Mouse (Mus musculus) embryo, embryonic 9.5 days (tissue): ENCODE measurements around the gene Sidt2.

Experiments used
- DNase-seq: peaks from one replicate; pipeline ENCODE4 v3.0.0-alpha.2; 2017; ENCODE audit errors: extremely low spot score

Sidt2 gene

DNA sequence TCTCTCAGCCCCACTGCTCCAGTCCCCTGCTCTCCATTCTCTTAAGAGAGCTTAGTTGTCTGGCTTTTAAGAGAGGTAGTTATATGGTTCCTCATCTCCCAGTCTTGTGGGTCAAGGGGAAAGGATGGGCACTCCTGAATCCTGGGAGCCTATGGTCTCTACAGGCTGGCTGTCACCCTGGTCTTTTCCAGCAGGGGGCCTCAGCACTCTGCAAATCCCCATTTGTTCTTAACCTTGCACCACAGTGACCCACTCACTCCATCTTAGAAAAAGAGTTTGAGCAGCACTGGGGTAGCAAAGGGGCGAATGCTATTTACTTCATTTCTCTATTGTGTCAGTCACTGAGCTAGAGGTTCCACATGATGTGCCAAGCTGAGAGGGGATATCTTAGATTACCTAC lies 43.4 kb downstream of the Sidt2 start:
- peak; percentile 32 for DNase-seq

DNA sequence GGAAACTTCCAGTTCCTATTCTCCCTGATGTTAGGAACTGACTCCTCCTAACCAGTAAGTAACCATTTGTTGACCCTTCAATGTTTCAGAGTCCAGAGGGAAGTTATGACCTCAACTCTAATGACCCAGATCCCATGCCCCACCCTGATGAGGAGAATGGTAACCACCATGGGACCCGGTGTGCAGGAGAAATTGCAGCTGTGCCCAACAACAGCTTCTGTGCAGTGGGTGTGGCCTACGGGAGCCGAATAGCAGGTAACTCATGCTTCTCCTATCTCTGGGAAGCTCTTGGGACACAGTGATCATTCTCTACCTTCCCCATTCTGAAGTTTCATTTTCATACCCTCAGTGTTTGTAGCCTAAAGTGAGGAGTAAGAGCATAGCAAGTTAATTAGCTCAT lies 44.1 kb downstream of the Sidt2 start:
- no peak for DNase-seq

DNA sequence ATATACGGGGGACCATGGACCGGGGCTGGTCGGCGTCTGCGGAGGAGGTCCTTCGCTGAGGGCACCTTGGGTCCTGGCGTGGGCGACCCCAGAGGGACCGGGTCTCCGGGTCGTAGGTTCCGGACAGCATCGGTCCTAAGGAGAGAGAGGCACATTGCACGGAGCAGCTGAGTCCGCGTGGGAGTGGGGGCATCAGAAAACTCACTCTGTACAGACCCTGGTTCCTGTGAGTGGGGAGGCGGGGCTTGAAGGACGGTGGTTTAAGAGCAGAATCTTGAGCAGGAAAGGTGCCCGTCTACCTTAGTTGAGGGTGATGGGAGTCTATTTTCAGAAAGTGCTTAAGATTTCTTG lies 48.0 kb downstream of the Sidt2 start:
- no peak for DNase-seq

DNA sequence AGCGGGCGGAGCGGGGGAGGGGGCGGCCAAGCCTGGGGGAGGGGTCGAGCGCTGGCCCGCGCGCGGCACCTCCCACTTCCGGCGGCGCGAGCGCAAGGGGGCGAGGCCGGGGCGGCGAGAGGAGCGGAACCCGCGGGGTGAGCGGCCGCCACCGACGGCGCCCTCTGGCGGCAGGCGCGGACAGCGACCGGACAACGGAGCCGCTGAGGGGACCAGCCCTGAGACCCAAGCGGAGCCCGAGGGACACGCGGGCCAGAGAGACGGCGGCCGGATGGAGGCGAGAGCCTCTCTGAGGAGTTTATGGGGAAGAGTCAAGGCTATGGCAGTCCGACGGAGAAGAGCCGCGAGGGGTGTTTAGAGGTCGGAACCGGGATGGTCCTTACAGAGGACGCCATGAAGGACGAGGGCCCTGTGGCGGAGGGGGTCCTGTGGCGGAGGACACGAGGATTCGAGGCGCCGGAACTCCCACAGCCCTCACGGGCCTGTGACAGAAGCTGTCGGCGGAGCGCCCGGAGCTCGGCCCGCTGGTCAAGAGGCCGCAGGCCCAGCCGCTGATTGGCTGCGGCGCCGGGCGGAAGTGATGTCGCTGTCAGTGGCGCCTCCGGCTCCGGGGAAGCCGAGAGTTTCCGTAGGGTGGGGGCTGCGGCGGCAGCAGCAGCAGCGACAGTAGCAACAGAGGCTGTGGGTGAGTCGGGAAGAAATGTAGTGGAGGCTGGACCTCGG lies 48.5 kb downstream of the Sidt2 start, which contains the start of the genes Pcsk7 and Rnf214:
TSS of gene Pcsk7 (plus strand) at position 143 of the 723 bp plus-strand sequence.
TSS of gene Rnf214 (minus strand) at position 557 of the 723 bp plus-strand sequence.
- DNase-seq = peak; percentile 89

DNA sequence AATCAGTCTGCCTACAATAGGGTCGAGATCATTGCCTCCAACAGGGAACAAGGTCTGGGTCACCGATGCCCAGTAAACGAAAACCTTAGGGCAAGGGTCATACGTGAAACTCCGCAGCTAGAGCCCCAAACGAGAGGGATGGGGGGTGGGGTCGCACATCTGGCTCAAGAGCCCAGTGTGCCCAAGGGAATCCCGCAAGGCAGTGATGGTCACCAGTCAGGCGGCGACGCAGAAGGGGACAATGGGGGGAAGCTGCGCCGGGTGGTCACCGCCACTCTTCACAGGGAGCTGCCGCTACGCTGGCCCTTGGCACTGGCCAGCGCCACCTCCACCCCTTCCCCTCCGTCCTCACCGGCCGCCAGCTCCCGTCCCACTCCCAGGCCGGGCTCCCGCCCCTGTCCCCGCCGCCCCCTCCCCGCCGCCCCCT lies 49.2 kb downstream of the Sidt2 start:
- no peak for DNase-seq

DNA sequence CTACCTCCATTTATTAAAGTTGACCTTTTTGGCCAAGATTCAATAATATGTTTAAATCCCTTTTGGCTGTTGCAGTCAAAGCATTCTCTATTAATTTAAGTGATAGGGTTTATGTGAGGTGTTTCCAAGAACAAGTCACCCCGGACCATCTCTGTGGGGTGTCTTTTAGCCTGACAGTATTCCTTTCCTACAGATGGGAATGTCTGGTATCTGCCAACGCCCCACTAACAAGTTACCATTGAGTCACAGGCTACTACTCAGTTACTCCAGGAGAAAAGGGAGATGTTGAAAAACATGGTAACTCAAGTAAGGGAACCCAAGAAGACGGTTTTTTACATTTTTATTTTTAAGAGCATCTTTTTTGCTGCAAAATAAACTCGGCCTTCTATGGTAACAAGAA lies 49.9 kb downstream of the Sidt2 start:
- DNase-seq = no peak

DNA sequence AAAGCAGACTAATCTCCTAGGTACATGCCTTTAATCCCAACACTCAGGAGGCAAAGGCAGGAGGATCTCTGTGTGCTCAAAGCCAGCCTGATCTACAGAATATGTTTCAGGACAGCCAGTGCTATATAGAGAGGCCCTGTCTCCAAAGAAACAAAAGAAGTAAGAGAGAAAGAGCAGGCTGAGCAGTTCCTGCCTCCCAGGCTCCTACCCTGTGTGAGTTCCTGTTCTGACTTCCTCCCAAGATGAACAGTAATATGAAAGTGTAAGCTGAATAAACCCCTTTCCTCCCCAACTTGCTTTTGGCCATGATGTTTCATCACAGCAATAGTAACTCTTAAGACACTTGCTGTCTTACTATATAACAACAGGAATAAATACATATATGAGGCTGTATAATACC lies 61.4 kb downstream of the Sidt2 start:
- no peak for DNase-seq
